Mouse (Mus musculus) megakaryocyte, embryonic 14.5 days (primary cell): Measurements from ENCODE around the gene Neurog3.

Experiments used
- FLI1 ChIP-seq: IDR thresholded peaks from 2 replicates; pipeline ENCODE4 v1.6.1; 2012; ENCODE audit warnings: low read length, inconsistent platforms, mixed read lengths
- GATA1 ChIP-seq: IDR thresholded peaks from 3 replicates; pipeline ENCODE4 v1.6.1; 2012; ENCODE audit warnings: mixed read lengths, low read length, inconsistent platforms, borderline replicate concordance

GRCm38 (mm10) chr10:62172841-62173553, 40.1 kb downstream of the Neurog3 start:
- no peak for TF ChIP-seq FLI1
- TF ChIP-seq GATA1 = no peak
